Mouse (Mus musculus): ENCODE measurements around the gene Gm20479.

DNA sequence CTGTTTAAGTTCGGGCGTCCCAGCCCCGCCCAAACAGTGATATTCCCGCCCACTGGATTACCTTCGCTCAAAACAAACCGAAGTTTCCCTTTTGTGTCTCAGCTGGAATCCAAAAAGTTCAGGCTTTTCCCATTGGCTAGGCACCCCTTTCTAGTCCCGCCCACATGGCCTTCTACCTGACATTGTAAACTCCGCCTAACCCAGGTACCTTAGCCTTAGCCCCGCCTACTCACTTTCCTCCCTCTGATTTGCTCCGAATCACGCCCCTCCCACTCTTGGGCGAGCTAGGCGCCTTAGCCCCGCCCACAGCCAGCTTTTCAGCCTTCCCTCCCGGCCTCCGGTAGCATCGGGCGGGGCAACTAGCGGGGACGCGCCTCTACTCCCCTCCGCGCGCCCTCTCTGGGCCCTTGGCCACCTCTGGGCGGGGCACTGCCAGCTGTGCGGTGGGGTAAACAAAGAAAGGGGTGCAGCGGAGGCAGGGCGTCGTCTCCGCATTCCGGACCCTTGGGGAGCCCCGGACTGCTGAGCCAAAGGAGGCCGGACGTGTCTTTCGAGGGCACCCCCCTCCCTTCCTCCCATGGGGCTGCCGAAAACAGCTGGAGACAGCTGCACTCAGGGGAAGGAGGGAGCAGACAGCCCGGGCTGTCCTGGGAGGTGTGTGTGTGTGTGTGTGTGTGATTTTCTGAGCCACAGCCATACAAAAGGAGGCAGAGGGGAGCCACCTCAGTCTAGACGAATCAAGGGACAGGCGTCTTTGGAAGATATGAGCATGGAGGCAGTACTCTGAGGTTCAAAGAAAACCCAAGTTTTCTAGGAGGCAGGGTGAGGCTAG, 26.3 kb downstream of the Gm20479 start:
- no peak for TF ChIP-seq CTCF (IDR thresholded peaks at IDR 0.05; ENCODE audit: control insufficient read depth, insufficient read depth, low read length)
- TF ChIP-seq POLR2A (IDR thresholded peaks at IDR 0.05; ENCODE audit: borderline replicate concordance, control insufficient read depth, low read depth, low read length), result no peak
